Mouse (Mus musculus): ENCODE measurements around the gene Grwd1.

Grwd1 gene

DNA sequence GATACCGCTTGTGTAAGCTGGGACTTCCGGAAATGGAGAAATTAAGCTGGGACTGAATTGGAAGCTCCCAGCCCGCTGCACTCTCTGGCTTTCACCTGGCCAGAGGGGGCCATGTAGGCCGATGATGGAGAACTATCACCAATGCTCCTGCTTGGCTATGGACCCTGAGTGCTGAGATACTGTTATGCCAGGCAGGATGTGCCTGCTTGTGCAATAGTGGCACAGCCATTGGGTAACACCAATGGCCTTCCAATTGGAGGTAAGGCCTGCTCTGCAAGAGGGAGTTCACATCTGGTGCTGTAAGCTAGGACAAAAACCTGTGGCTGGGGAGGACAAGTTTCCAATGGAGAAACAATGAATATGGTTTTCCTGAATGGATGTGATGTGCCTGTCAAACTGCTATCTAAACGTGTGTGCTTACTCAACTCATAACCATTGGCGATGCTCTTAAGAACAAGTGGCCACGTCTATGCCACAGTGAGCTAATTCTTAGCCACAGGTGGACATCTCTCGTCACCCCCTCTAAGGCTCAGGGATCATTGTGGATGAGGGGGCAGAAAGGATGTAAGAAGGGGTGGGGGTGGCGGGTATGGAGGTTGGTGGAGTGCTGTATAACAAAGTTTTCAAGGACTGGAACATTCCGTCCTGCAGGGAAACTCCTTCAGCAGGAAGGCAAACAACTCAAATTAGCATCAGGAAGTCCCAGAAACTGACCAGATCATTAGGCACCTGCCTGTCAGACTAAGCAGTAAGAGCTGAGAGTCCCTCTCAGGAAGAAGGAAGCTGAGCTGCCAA is 12.4 kb upstream of the Grwd1 start:
- no peak for DNase-seq (ENCODE audit: low spot score)

DNA sequence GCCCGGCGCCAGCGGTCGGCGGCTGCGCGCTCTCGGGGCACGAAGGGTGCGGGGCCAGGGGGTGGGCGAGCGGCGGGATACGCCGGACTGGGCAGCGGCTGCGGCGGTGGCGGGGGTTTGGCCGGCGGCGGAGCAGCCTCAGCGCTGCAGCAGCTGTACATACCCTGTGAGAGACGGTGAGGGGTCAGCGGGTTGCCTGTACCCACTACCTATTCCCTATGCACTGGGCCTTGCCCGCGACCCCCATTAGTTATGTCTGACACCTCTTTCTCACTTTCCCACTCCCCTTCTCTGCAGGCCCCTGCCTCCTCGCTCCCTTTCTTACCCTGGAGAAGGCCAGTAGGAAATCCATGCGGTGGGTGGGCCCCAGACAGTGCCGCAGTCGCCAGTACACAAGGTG is 3.2 kb upstream of the Grwd1 start:
- DNase-seq (ENCODE audit: low spot score) = no peak

GRCm38 (mm10) chr7:45833148-45833790 is 2.5 kb upstream of the Grwd1 start:
- no peak for DNase-seq (ENCODE audit: low spot score)

DNA sequence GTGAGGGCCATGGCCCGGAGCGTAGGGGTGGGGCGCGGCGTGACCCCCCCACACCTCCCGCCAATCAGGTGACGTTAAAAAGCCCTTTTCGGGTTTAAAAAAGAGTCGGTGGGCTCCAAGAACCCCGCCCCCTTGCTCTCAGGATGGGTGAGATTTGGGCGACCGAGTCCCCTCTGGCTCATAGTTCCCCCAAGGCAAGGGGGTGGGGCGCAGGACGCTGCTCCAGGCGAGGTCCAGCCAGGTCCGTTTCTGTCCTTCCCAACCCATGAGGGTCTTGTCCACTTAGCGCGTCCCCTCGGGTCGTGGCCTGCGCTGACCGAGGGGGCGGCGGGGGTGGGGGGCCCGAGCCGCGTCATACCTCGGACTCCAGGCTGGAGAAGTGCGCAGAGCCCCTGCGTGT is 1.7 kb upstream of the Grwd1 start:
- DNase-seq (ENCODE audit: low spot score) = no peak

GRCm38 (mm10) chr7:45831128-45831525 is 383 bp upstream of the Grwd1 start:
- DNase-seq (ENCODE audit: low spot score) = no peak

- DNase-seq (ENCODE audit: low spot score) = no peak
These were observed 4.1 kb downstream of the Grwd1 start for GRCm38 (mm10) chr7:45826631-45827030.

GRCm38 (mm10) chr7:45824598-45824997 is 6.1 kb downstream of the Grwd1 start, which contains the start of gene Kcnj14:
Kcnj14 (minus strand) TSS chr7:45824782.
- DNase-seq (ENCODE audit: low spot score) = no peak

- DNase-seq (ENCODE audit: low spot score) = no peak
These were observed 9.8 kb downstream of the Grwd1 start for GRCm38 (mm10) chr7:45820913-45821312.

GRCm38 (mm10) chr7:45819843-45820242 is 10.9 kb downstream of the Grwd1 start:
- no peak for DNase-seq (ENCODE audit: low spot score)

- no peak for DNase-seq (ENCODE audit: low spot score)
These were observed 14.8 kb downstream of the Grwd1 start for GRCm38 (mm10) chr7:45815984-45816351.

DNA sequence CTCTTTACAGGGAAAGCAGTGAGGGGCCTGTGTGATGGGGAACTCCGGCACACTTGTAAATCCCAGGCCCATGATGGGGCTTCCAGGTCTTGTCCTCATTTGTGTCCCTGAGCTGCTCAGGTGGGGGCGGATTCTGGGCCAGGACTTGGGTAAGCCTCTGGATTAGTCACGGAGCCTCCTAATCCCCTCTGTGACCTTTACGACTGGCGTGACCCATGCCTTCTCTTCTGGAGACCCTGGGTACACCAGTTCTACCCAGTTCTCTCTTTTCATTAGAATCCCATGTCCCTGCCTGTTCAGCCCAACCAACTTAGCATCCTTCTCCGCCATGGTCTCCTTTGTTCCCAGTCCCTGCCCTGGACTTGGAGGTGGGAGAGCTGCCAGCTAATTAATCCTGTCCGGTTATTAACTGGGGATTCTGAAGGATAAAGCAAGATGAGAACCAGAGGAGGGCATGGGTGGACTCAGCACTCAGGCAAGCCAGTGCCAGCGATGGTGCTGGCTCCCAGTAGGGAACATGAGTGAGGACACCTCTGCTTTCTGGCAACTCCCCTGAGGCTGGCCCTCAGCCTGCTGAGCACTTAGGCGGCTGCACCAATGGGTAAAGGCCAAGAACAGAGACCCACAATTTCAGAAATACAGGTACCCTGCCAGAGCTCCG is 15.3 kb downstream of the Grwd1 start:
- DNase-seq (ENCODE audit: low spot score) = no peak

GRCm38 (mm10) chr7:45814841-45815240 is 15.9 kb downstream of the Grwd1 start:
- no peak for DNase-seq (ENCODE audit: low spot score)

DNA sequence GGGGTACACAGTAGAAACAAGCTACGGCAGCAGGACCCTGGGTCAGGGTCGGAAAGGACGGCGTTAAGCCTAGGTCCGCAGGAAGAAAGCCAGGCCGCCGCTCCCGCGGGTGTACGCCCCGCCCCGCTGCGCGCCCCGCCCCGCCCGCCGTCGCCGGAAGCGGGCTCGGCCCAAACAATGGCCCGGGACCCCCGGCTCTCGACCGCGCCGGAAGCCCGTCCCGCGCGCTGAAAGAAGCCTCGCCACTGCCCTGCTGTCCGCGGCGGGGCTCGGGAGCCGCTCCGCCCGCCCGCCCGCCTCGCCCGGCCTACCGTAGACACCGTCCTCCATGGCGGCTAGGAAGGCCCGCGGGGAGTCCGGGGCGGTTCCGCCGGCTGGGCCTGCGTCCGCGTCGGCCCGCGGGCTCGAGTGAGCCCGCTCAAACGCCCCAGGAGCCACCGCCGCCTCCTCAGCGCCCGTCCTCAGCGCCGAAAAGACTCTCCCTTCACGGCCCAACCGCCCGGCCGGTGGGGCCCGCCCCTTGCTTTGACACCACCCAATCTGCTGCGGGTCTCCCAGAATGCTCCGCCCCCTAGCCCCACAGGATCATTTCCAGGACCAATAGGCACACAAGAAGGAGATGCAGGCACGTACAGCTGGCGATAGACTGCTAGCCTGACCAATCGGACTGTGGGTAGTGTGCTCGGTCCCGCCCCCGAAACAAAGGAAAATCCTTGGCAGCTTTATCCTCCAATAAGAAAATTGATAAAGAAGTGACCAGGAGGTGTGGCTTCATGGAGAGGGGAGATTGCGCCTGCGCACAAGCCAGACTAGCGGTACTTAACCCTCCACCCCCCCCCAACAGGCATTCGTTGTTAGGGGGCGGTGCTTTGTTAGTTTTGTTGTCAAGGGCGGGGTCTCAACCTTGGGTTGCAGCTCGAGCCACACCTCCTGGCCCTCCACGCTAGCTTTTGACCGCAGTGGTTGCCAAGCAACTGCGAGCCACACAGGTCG is 16.7 kb downstream of the Grwd1 start, which contains the start of gene Cyth2:
Gene Cyth2 (minus strand): TSS at position 795 of the 993 bp plus-strand sequence.
- DNase-seq (ENCODE audit: low spot score) = peak; percentile 96

- no peak for DNase-seq (ENCODE audit: low spot score)
These were observed 17.8 kb downstream of the Grwd1 start for GRCm38 (mm10) chr7:45812921-45813320.

GRCm38 (mm10) chr7:45809276-45810075 is 21.3 kb downstream of the Grwd1 start:
- no peak for DNase-seq (ENCODE audit: low spot score)

DNA sequence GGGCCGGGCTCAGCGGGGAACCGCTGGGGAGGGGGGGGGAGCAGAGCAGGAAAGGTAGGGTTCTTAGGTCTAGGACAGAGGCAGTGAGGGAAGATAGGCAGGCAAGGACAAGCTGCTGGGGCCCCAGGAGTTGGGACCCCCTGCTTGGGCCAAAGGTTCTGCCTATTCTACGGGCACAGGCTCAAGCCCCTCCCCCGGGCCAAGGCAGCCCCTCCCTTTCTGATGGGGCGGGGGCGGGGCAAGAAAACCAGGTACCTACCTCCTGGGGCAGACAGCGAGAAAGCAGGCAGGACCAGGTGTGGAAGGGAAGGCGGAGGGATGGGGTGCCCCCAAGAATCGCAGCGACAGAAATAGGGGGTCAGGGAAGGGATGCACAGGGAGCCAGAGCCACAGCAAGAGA is 22.3 kb downstream of the Grwd1 start:
- no peak for DNase-seq (ENCODE audit: low spot score)

DNA sequence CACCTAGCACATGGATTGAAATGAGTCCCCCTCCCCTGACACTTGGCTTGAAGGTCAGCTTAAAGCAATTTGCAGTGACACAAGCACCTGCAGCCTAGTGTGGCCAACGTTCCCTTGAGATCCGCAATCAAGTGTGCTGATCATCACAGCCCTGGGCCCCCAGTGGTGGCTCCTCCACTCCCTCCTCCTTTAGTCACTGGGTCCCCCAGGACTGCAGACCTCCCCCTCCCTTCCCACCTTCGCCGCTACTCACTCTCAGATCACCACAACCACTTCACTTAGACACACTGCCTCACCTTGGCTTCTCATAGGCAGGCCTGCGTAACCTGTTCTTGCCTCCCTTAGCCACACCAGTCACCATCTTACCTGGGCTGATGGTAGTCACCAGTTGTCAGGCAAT is 24.8 kb downstream of the Grwd1 start:
- DNase-seq (ENCODE audit: low spot score) = no peak

- DNase-seq (ENCODE audit: low spot score) = no peak
These were observed 28.2 kb downstream of the Grwd1 start for GRCm38 (mm10) chr7:45802551-45802950.

- DNase-seq (ENCODE audit: low spot score) = peak; percentile 82
These were observed 29.4 kb downstream of the Grwd1 start for GRCm38 (mm10) chr7:45801348-45801747.

- DNase-seq (ENCODE audit: low spot score) = no peak
These were observed 30.1 kb downstream of the Grwd1 start for GRCm38 (mm10) chr7:45800546-45801204.
